Mouse (Mus musculus): ENCODE results near the gene Pnkp. TPM values are rescaled to one million over a fixed set of nuclear protein-coding genes. Genes with fewer than 3 reads are reported as not detected.
A peak's percentile ranks its signal among the peaks of the same experiment; 100 is the strongest.

The Pnkp gene
- polyA plus RNA-seq, 1 experiment from 2014 or later, result 27.6 TPM

GRCm38 (mm10) chr7:44853065-44853464 is 3.9 kb upstream of the Pnkp start:
- Histone ChIP-seq H3K27ac (ENCODE audit: low read depth, low read length) (no peak overlapping the region), H3K4me3 (ENCODE audit: low read depth, low read length) (0 out of 2 replicates have a peak overlapping the region, but pooled peaks have one; percentile 4), H3K9me3 (ENCODE audit: control insufficient read depth, low read length) (no peaks in the 10 kb centered on the region), H3K27me3 (ENCODE audit: control insufficient read depth, insufficient read depth, low read length) (no peaks in the 10 kb centered on the region), H3K36me3 (ENCODE audit: control insufficient read depth, insufficient read depth, low read length) (no peaks in the 10 kb centered on the region; the same call in 1 of the 2 replicates), H3K4me2 (replicated peaks; ENCODE audit: low read depth, low read length) (no peak overlapping the region), H3K9ac (ENCODE audit: low read depth, low read length) (no peak overlapping the region), H3K4me1 (replicated peaks; ENCODE audit: control insufficient read depth, insufficient read depth, low read length) (peaks cover 14% of the 10 kb centered on the region)
- 85% methylated on average over 2 of the region's 2 CpGs for WGBS
- DNase-seq (ENCODE audit: low spot score) (no peak), ATAC-seq (ENCODE audit: low FRiP score) (no peak)

GRCm38 (mm10) chr7:44853596-44854355 is 3.2 kb upstream of the Pnkp start:
- ATAC-seq (ENCODE audit: low FRiP score), result no peak
- DNase-seq (ENCODE audit: low spot score), result no peak
- Histone ChIP-seq H3K27ac (ENCODE audit: low read depth, low read length) (peak overlapping the region; percentile 86), H3K27me3 (ENCODE audit: control insufficient read depth, insufficient read depth, low read length) (no peaks in the 10 kb centered on the region), H3K9me3 (ENCODE audit: control insufficient read depth, low read length) (no peaks in the 10 kb centered on the region), H3K4me3 (ENCODE audit: low read depth, low read length) (peak overlapping the region; percentile 42), H3K4me2 (replicated peaks; ENCODE audit: low read depth, low read length) (peak overlapping the region; percentile 64), H3K9ac (ENCODE audit: low read depth, low read length) (peak overlapping the region; percentile 69), H3K36me3 (ENCODE audit: control insufficient read depth, insufficient read depth, low read length) (no peaks in the 10 kb centered on the region; the same call in 1 of the 2 replicates), H3K4me1 (replicated peaks; ENCODE audit: control insufficient read depth, insufficient read depth, low read length) (peaks cover 16% of the 10 kb centered on the region)
- 31% methylated on average over 22 of the region's 26 CpGs for WGBS

- peak overlapping the region; percentile 69 for H3K9ac ChIP-seq (ENCODE audit: low read depth, low read length)
- DNase-seq (ENCODE audit: low spot score) (peak; percentile 79), ATAC-seq (ENCODE audit: low FRiP score) (peak; percentile 44)
- H3K27ac ChIP-seq (ENCODE audit: low read depth, low read length), result peak overlapping the region; percentile 86
- H3K27me3 ChIP-seq (ENCODE audit: control insufficient read depth, insufficient read depth, low read length), result no peaks in the 10 kb centered on the region
- H3K36me3 ChIP-seq (ENCODE audit: control insufficient read depth, insufficient read depth, low read length), result no peaks in the 10 kb centered on the region; the same call in 1 of the 2 replicates
- H3K4me3 ChIP-seq (ENCODE audit: low read depth, low read length), result peak overlapping the region; percentile 42
- no peaks in the 10 kb centered on the region for H3K9me3 ChIP-seq (ENCODE audit: control insufficient read depth, low read length)
- WGBS, result 1% methylated on average over 45 of the region's 45 CpGs
- peaks cover 16% of the 10 kb centered on the region for H3K4me1 ChIP-seq (replicated peaks; ENCODE audit: control insufficient read depth, insufficient read depth, low read length)
- peak overlapping the region; percentile 64 for H3K4me2 ChIP-seq (replicated peaks; ENCODE audit: low read depth, low read length)
Measured at GRCm38 (mm10) chr7:44854356-44855031, 2.4 kb upstream of the Pnkp start.

GRCm38 (mm10) chr7:44855036-44855435 is 1.9 kb upstream of the Pnkp start:
- DNase-seq (ENCODE audit: low spot score) (no peak), ATAC-seq (ENCODE audit: low FRiP score) (0 out of 2 replicates have a peak, but pooled peaks have one; percentile 17)
- H3K9ac ChIP-seq (ENCODE audit: low read depth, low read length), result peak overlapping the region; percentile 69
- H3K27me3 ChIP-seq (ENCODE audit: control insufficient read depth, insufficient read depth, low read length), result no peaks in the 10 kb centered on the region
- peaks cover 16% of the 10 kb centered on the region for H3K4me1 ChIP-seq (replicated peaks; ENCODE audit: control insufficient read depth, insufficient read depth, low read length)
- 47% methylated on average over 10 of the region's 10 CpGs for WGBS
- H3K4me2 ChIP-seq (replicated peaks; ENCODE audit: low read depth, low read length), result peak overlapping the region; percentile 64
- H3K4me3 ChIP-seq (ENCODE audit: low read depth, low read length), result peak overlapping the region; percentile 42
- H3K9me3 ChIP-seq (ENCODE audit: control insufficient read depth, low read length), result no peaks in the 10 kb centered on the region
- no peaks in the 10 kb centered on the region; the same call in 1 of the 2 replicates for H3K36me3 ChIP-seq (ENCODE audit: control insufficient read depth, insufficient read depth, low read length)
- peak overlapping the region; percentile 86 for H3K27ac ChIP-seq (ENCODE audit: low read depth, low read length)

GRCm38 (mm10) chr7:44856265-44856916 is 548 bp upstream of the Pnkp start:
- Histone ChIP-seq H3K4me1 (replicated peaks; ENCODE audit: control insufficient read depth, insufficient read depth, low read length) (peaks cover 16% of the 10 kb centered on the region), H3K36me3 (ENCODE audit: control insufficient read depth, insufficient read depth, low read length) (no peaks in the 10 kb centered on the region; the same call in 1 of the 2 replicates), H3K4me2 (replicated peaks; ENCODE audit: low read depth, low read length) (peak overlapping the region; percentile 74), H3K9ac (ENCODE audit: low read depth, low read length) (no peak overlapping the region), H3K27ac (ENCODE audit: low read depth, low read length) (peak overlapping the region; percentile 87), H3K9me3 (ENCODE audit: control insufficient read depth, low read length) (no peaks in the 10 kb centered on the region), H3K4me3 (ENCODE audit: low read depth, low read length) (peak overlapping the region; percentile 61), H3K27me3 (ENCODE audit: control insufficient read depth, insufficient read depth, low read length) (no peaks in the 10 kb centered on the region)
- no peak for DNase-seq (ENCODE audit: low spot score)
- WGBS, result 67% methylated on average over 9 of the region's 9 CpGs
- ATAC-seq (ENCODE audit: low FRiP score), result no peak

- H3K9me3 ChIP-seq (ENCODE audit: control insufficient read depth, low read length), result no peaks in the 10 kb centered on the region
- H3K36me3 ChIP-seq (ENCODE audit: control insufficient read depth, insufficient read depth, low read length), result peaks cover under 1% of the 10 kb centered on the region; the same call in 1 of the 2 replicates
- WGBS, result 32% methylated on average over 8 of the region's 8 CpGs
- peak overlapping the region; percentile 61 for H3K4me3 ChIP-seq (ENCODE audit: low read depth, low read length)
- no peak overlapping the region for H3K27ac ChIP-seq (ENCODE audit: low read depth, low read length)
- H3K27me3 ChIP-seq (ENCODE audit: control insufficient read depth, insufficient read depth, low read length), result no peaks in the 10 kb centered on the region
- peak overlapping the region; percentile 74 for H3K4me2 ChIP-seq (replicated peaks; ENCODE audit: low read depth, low read length)
- no peak for ATAC-seq (ENCODE audit: low FRiP score)
- peaks cover 16% of the 10 kb centered on the region for H3K4me1 ChIP-seq (replicated peaks; ENCODE audit: control insufficient read depth, insufficient read depth, low read length)
- peak; percentile 50 for DNase-seq (ENCODE audit: low spot score)
- peak overlapping the region; percentile 70 for H3K9ac ChIP-seq (ENCODE audit: low read depth, low read length)
Measured at GRCm38 (mm10) chr7:44857905-44858304, 966 bp downstream of the Pnkp start.

GRCm38 (mm10) chr7:44859896-44860295 is 3.0 kb downstream of the Pnkp start:
- Histone ChIP-seq H3K9me3 (ENCODE audit: control insufficient read depth, low read length) (no peaks in the 10 kb centered on the region), H3K4me2 (replicated peaks; ENCODE audit: low read depth, low read length) (no peak overlapping the region), H3K4me3 (ENCODE audit: low read depth, low read length) (no peak overlapping the region), H3K27me3 (ENCODE audit: control insufficient read depth, insufficient read depth, low read length) (no peaks in the 10 kb centered on the region), H3K27ac (ENCODE audit: low read depth, low read length) (no peak overlapping the region), H3K36me3 (ENCODE audit: control insufficient read depth, insufficient read depth, low read length) (peaks cover 14% of the 10 kb centered on the region; the same call in 1 of the 2 replicates), H3K9ac (ENCODE audit: low read depth, low read length) (no peak overlapping the region), H3K4me1 (replicated peaks; ENCODE audit: control insufficient read depth, insufficient read depth, low read length) (peaks cover 10% of the 10 kb centered on the region)
- 91% methylated on average over 11 of the region's 11 CpGs for WGBS
- no peak for ATAC-seq (ENCODE audit: low FRiP score)
- DNase-seq (ENCODE audit: low spot score), result no peak

GRCm38 (mm10) chr7:44860576-44861428 is 3.9 kb downstream of the Pnkp start:
- Histone ChIP-seq H3K4me1 (replicated peaks; ENCODE audit: control insufficient read depth, insufficient read depth, low read length) (peaks cover 6% of the 10 kb centered on the region; the same call in 1 of the 2 replicates), H3K4me2 (replicated peaks; ENCODE audit: low read depth, low read length) (no peak overlapping the region), H3K9me3 (ENCODE audit: control insufficient read depth, low read length) (no peaks in the 10 kb centered on the region), H3K36me3 (ENCODE audit: control insufficient read depth, insufficient read depth, low read length) (peaks cover 17% of the 10 kb centered on the region; the same call in 1 of the 2 replicates), H3K27ac (ENCODE audit: low read depth, low read length) (0 out of 2 replicates have a peak overlapping the region, but pooled peaks have one; percentile 47), H3K27me3 (ENCODE audit: control insufficient read depth, insufficient read depth, low read length) (no peaks in the 10 kb centered on the region), H3K4me3 (ENCODE audit: low read depth, low read length) (no peak overlapping the region), H3K9ac (ENCODE audit: low read depth, low read length) (no peak overlapping the region)
- DNase-seq (ENCODE audit: low spot score) (peak; percentile 85), ATAC-seq (ENCODE audit: low FRiP score) (peak; percentile 41; the same call in 1 of the 2 replicates)
- 64% methylated on average over 22 of the region's 22 CpGs for WGBS

All from hindbrain, embryonic 11.5 days (tissue).